ENCODE assay signal across 19 mouse cellular contexts in genomic region chr9:44646366-44646765, GRCm38 (mm10). TPM values are rescaled to one million over a fixed set of nuclear protein-coding genes. Genes with fewer than 3 reads are reported as not detected.
DNase-seq lines count a peak whose midpoint lies in the region; ATAC-seq and TF ChIP-seq lines count a peak whose summit lies in the region.
"Had no signal": no experiment of that assay in that cellular context is flagged by ENCODE, and none has a peak within 500 bp of the region (broad histone marks: within the 10 kb centered on the region; RNA-seq: fewer than 3 reads in every experiment).

No protein-coding gene starts in this region.

- H3K27ac ChIP-seq in thymus, adult 2 months (ENCODE audit: control insufficient read depth, insufficient read depth, low read length) = peak overlapping the region; percentile 64
- H3K27ac ChIP-seq: embryonic facial prominence, embryonic 15.5 days; forebrain, embryonic 13.5 days; limb, embryonic 13.5 days; midbrain, embryonic 10.5 days; neural tube, embryonic 15.5 days had no signal

- WGBS in thymus, adult 2 months = 8% methylated on average over 6 of the region's 6 CpGs

- TF ChIP-seq POLR2A in thymus, adult 2 months (IDR thresholded peaks at IDR 0.05; ENCODE audit: control insufficient read depth, extremely low read depth, insufficient read depth, low read length, poor library complexity) = no peak

- H3K27me3 ChIP-seq in thymus, adult 2 months (ENCODE audit: control insufficient read depth, insufficient read depth, low read length) = no peaks in the 10 kb centered on the region
- H3K27me3 ChIP-seq: embryonic facial prominence, embryonic 15.5 days; forebrain, embryonic 13.5 days; limb, embryonic 13.5 days; neural tube, embryonic 15.5 days had no signal

- peak; percentile 22 for DNase-seq in thymus, adult 2 months
- DNase-seq in thymus, adult 18-20 months = no peak
- DNase-seq in R1 (ENCODE audit: low read depth, low spot score) = peak; percentile 23
- peak; percentile 56 for DNase-seq in thymus, postnatal 4 days
- DNase-seq in kidney, adult 18-20 months = no peak
- no peak for DNase-seq in right cerebral cortex, postnatal 14 days
- no peak for DNase-seq in MN1 (ENCODE audit: low spot score)
- DNase-seq: adrenal gland, postnatal 10 days; cerebellum, adult 9-10 months; kidney, adult 8-10 months; right cerebral cortex, adult 18-20 months had no signal

- H3K4me3 ChIP-seq in thymus, adult 2 months (ENCODE audit: control insufficient read depth, insufficient read depth, low read length) = peak overlapping the region; percentile 20
- H3K4me3 ChIP-seq: embryonic facial prominence, embryonic 15.5 days; forebrain, embryonic 13.5 days; limb, embryonic 13.5 days; midbrain, embryonic 10.5 days; neural tube, embryonic 15.5 days had no signal

- ATAC-seq in megakaryocyte progenitor cell, adult 5-6 weeks (replicated peaks; ENCODE audit: poor library complexity) = peak; percentile 17; the same call in 1 of the 2 replicates
- ATAC-seq: forebrain, embryonic 13.5 days; hindbrain, embryonic 16.5 days had no signal

- H3K4me1 ChIP-seq in thymus, adult 2 months (replicated peaks; ENCODE audit: control insufficient read depth, insufficient read depth, low read length) = peaks cover 49% of the 10 kb centered on the region
- H3K4me1 ChIP-seq: forebrain, embryonic 13.5 days; limb, embryonic 13.5 days; neural tube, embryonic 15.5 days had no signal

- no peaks in the 10 kb centered on the region for H3K36me3 ChIP-seq in thymus, adult 2 months (ENCODE audit: control insufficient read depth, insufficient read depth, low read length)
- H3K36me3 ChIP-seq: embryonic facial prominence, embryonic 15.5 days; limb, embryonic 13.5 days; neural tube, embryonic 15.5 days had no signal

- TF ChIP-seq CTCF in thymus, adult 2 months (IDR thresholded peaks at IDR 0.05; ENCODE audit: borderline replicate concordance, control insufficient read depth, extremely low read depth, insufficient read depth, low read length, poor library complexity) = no peak

RNA-seq across cellular contexts. Expression of gene Treh, which starts 26.7 kb away (rescaled TPM):
- 0.15 and 0.29 TPM in 2 replicates for polyA plus RNA-seq in thymus, adult 2 months (2012; rRNA removed)
- total RNA-seq in megakaryocyte progenitor cell, adult 5-6 weeks (2015) = not detected in 2 replicates
- total RNA-seq in megakaryocyte progenitor cell, adult 5-6 weeks (2017) = not detected in 2 replicates
- total RNA-seq: adrenal gland, postnatal 10 days; heart, postnatal 14 days had no signal
- polyA plus RNA-seq: embryonic facial prominence, embryonic 15.5 days; forebrain, embryonic 13.5 days; hindbrain, embryonic 16.5 days; limb, embryonic 13.5 days; midbrain, embryonic 10.5 days; neural tube, embryonic 15.5 days had no signal

RNA-seq across cellular contexts. Expression of gene Ddx6, which starts 41.7 kb away (rescaled TPM):
- 29.2 and 35.6 TPM in 2 replicates for polyA plus RNA-seq in thymus, adult 2 months (2012; rRNA removed)
- total RNA-seq in megakaryocyte progenitor cell, adult 5-6 weeks (2015) = 65.0 and 65.9 TPM in 2 replicates
- 66.6 and 74.4 TPM in 2 replicates for total RNA-seq in megakaryocyte progenitor cell, adult 5-6 weeks (2017)

Comparison
In these comparisons a context has a peak if more than half of its experiments do, and no peak if none do; other contexts are left out.
1. DNase-seq: peak in thymus, adult 2 months (single experiment), R1 (single experiment) and thymus, postnatal 4 days (single experiment); none in thymus, adult 18-20 months (0 of 2), kidney, adult 18-20 months (single experiment), right cerebral cortex, postnatal 14 days (single experiment) and MN1 (single experiment).